Mouse (Mus musculus) Patski (cell line): Measurements from ENCODE around the gene Castor1. TPM values are rescaled to one million over a fixed set of nuclear protein-coding genes. Genes with fewer than 3 reads are reported as not detected.
A peak's percentile ranks its signal among the peaks of the same experiment; 100 is the strongest.

Experiments used
- ATAC-seq: fragments of 100-300 bp; one replicate; pipeline ENCODE4 v1.8.0; 2021
- CTCF ChIA-PET: fragments of 350-600 bp; sonication (Branson Sonifier 250); formaldehyde crosslinking; loops from one replicate; lab custom pipeline; 2022; ENCODE audit warnings: inconsistent platforms; lab: Charles Lee
- POLR2A ChIA-PET: fragments of 350-600 bp; sonication (Branson Sonifier 250); formaldehyde crosslinking; loops from one replicate; lab custom pipeline; 2022; ENCODE audit warnings: antibody characterized with exemption, inconsistent platforms; lab: Charles Lee
- DNase-seq: peaks from one replicate; pipeline ENCODE4 v3.0.0-alpha.2; 2011; ENCODE audit warnings: low read depth, low spot score
- H3K27me3 ChIP-seq: fragments of 371-371 bp; one replicate; pipeline ENCODE4 v1.5.1; 2021
- CTCF ChIP-seq: fragments of 100-300 bp; IDR thresholded peaks from one replicate; pipeline ENCODE4 v1.5.1; 2021
- in situ Hi-C: fragments of 300-500 bp; cut with MboI; formaldehyde crosslinking; loops from 3 replicates; pipeline ENCODE4 v1.11.1; 2018; ENCODE audit warnings: low pct_unique_long_range_greater_than_20kb, mixed read lengths
- polyA plus RNA-seq: library from polyadenylated mRNA; unstranded; gene quantifications from one replicate; pipeline ENCODE4 v1.2.3, GENCODE M21; 2021

Castor1 gene
- polyA plus RNA-seq, 1 experiment from 2014 or later, result 0.35 TPM

GRCm38 (mm10) chr11:4203705-4204074 lies 14.3 kb upstream of the Castor1 start:
- in situ Hi-C loops, result no loop called here
- POLR2A ChIA-PET, result interaction anchor here (0.7 kb wide), 1 partner anchor 16 kb away, joined by 4 read pairs; no protein-coding TSS in a partner anchor
- TF ChIP-seq CTCF, result no peak
- DNase-seq (no peak), ATAC-seq (no peak)
- CTCF ChIA-PET, result interaction anchor here (1.0 kb wide), 1 partner anchor 17 kb away, joined by 3 read pairs; the partner anchor contains the start of gene Tbc1d10a
- no peaks in the 10 kb centered on the region for H3K27me3 ChIP-seq

- in situ Hi-C loops, result no loop called here
- POLR2A ChIA-PET, result interaction anchor here (0.9 to 1.4 kb wide), 3 partner anchors 12 to 18 kb away, joined by 4 read pairs; partner anchors contain the start of gene Tbc1d10a
- CTCF ChIA-PET, result interaction anchor here (1.1 to 1.8 kb wide), 4 partner anchors 14 to 21 kb away, joined by 3 to 6 read pairs (median 4); partner anchors contain the start of gene Tbc1d10a
- no peak for TF ChIP-seq CTCF
- ATAC-seq (peak; percentile 46), DNase-seq (no peak)
- no peaks in the 10 kb centered on the region for H3K27me3 ChIP-seq
These were observed 12.8 kb upstream of the Castor1 start for GRCm38 (mm10) chr11:4205097-4205655.

- no peak for TF ChIP-seq CTCF
- ChIA-PET POLR2A (interaction anchor here (0.7 to 1.4 kb wide), 4 partner anchors 10 to 234 kb away, joined by 3 to 4 read pairs (median 4); partner anchors contain the start of gene Tbc1d10a), CTCF (interaction anchor here (0.9 to 1.8 kb wide), 3 partner anchors 14 to 22 kb away, joined by 3 to 6 read pairs (median 3); partner anchors contain the start of gene Tbc1d10a)
- DNase-seq (no peak), ATAC-seq (no peak)
- in situ Hi-C loops, result no loop called here
- no peaks in the 10 kb centered on the region for H3K27me3 ChIP-seq
These were observed 12.1 kb upstream of the Castor1 start for GRCm38 (mm10) chr11:4205951-4206350.

- CTCF ChIA-PET, result interaction anchor here (0.9 to 1.8 kb wide), 3 partner anchors 13 to 22 kb away, joined by 3 to 6 read pairs (median 3); partner anchors contain the start of gene Tbc1d10a
- H3K27me3 ChIP-seq, result no peaks in the 10 kb centered on the region
- no peak for DNase-seq
- in situ Hi-C loops, result no loop called here
- no peak for ATAC-seq
- TF ChIP-seq CTCF, result no peak
- POLR2A ChIA-PET, result interaction anchor here (0.7 to 1.2 kb wide), 2 partner anchors 20 to 233 kb away, joined by 4 read pairs; partner anchors contain the start of gene Tbc1d10a
These were observed 11.5 kb upstream of the Castor1 start for GRCm38 (mm10) chr11:4206563-4206962.

- TF ChIP-seq CTCF, result no peak
- POLR2A ChIA-PET, result no interaction called here
- ATAC-seq (no peak), DNase-seq (no peak)
- H3K27me3 ChIP-seq, result no peaks in the 10 kb centered on the region
- CTCF ChIA-PET, result interaction anchor here (1.4 to 2.5 kb wide), 2 partner anchors 24 to 73 kb away, joined by 5 to 11 read pairs; no protein-coding TSS in a partner anchor
- in situ Hi-C loops, result no loop called here
These were observed 10.4 kb upstream of the Castor1 start for GRCm38 (mm10) chr11:4207655-4208054.

GRCm38 (mm10) chr11:4209556-4209955 lies 8.5 kb upstream of the Castor1 start:
- CTCF ChIA-PET, result interaction anchor here (1.5 to 3.1 kb wide), 4 partner anchors 10 to 75 kb away, joined by 4 to 19 read pairs (median 8); no protein-coding TSS in a partner anchor
- in situ Hi-C loops, result no loop called here
- peak; percentile 88 for TF ChIP-seq CTCF
- ATAC-seq (no peak), DNase-seq (no peak)
- POLR2A ChIA-PET, result interaction anchor here (0.5 kb wide), 1 partner anchor 9 kb away, joined by 3 read pairs; no protein-coding TSS in a partner anchor
- H3K27me3 ChIP-seq, result no peaks in the 10 kb centered on the region

GRCm38 (mm10) chr11:4210786-4211185 lies 7.2 kb upstream of the Castor1 start:
- no peaks in the 10 kb centered on the region for H3K27me3 ChIP-seq
- DNase-seq (no peak), ATAC-seq (no peak)
- POLR2A ChIA-PET, result interaction anchor here (0.7 kb wide), 1 partner anchor 18 kb away, joined by 3 read pairs; no protein-coding TSS in a partner anchor
- in situ Hi-C loops, result loop anchor here (10.0 kb wide), 1 partner anchor 156 kb away; no protein-coding TSS in a partner anchor
- TF ChIP-seq CTCF, result no peak
- CTCF ChIA-PET, result interaction anchor here (0.9 to 3.1 kb wide), 6 partner anchors 9 to 32 kb away, joined by 3 to 19 read pairs (median 5); partner anchors contain the start of gene Tbc1d10a

- H3K27me3 ChIP-seq, result no peaks in the 10 kb centered on the region
- ATAC-seq (no peak), DNase-seq (no peak)
- TF ChIP-seq CTCF, result no peak
- ChIA-PET POLR2A (interaction anchor here (1.0 kb wide), 1 partner anchor 27 kb away, joined by 3 read pairs; no protein-coding TSS in a partner anchor), CTCF (interaction anchor here (0.9 to 2.0 kb wide), 2 partner anchors 29 to 42 kb away, joined by 3 to 6 read pairs; no protein-coding TSS in a partner anchor)
- in situ Hi-C loops, result loop anchor here (10.0 kb wide), 1 partner anchor 158 kb away; no protein-coding TSS in a partner anchor
These were observed 4.9 kb upstream of the Castor1 start for GRCm38 (mm10) chr11:4213107-4213506.

GRCm38 (mm10) chr11:4214572-4214971 lies 3.5 kb upstream of the Castor1 start:
- in situ Hi-C loops, result loop anchor here (10.0 kb wide), 1 partner anchor 160 kb away; no protein-coding TSS in a partner anchor
- ATAC-seq (no peak), DNase-seq (no peak)
- ChIA-PET CTCF (interaction anchor here (2.0 kb wide), 1 partner anchor 31 kb away, joined by 6 read pairs; no protein-coding TSS in a partner anchor), POLR2A (no interaction called here)
- H3K27me3 ChIP-seq, result no peaks in the 10 kb centered on the region
- TF ChIP-seq CTCF, result no peak

- no peaks in the 10 kb centered on the region for H3K27me3 ChIP-seq
- DNase-seq (no peak), ATAC-seq (no peak)
- ChIA-PET CTCF (interaction anchor here (1.2 to 1.8 kb wide), 3 partner anchors 31 to 325 kb away, joined by 3 to 10 read pairs (median 4); partner anchors contain the start of gene Rnf215), POLR2A (no interaction called here)
- in situ Hi-C loops, result loop anchor here (5.0 to 10.0 kb wide), 2 partner anchors 78 to 160 kb away; partner anchors contain the start of gene Rnf215
- TF ChIP-seq CTCF, result no peak
These were observed 3.0 kb upstream of the Castor1 start for GRCm38 (mm10) chr11:4215061-4215460.
